Mouse (Mus musculus) brain, embryonic 14.5 days (tissue): ENCODE results near the gene Ormdl1. TPM values are rescaled to one million over a fixed set of nuclear protein-coding genes. Genes with fewer than 3 reads are reported as not detected.
"Not testable (repeated sequence)": the region's sequence is repeated elsewhere in the genome, so short reads cannot be mapped to it uniquely, and the experiment has no call there.

Experiments
- DNase-seq: peaks from one replicate; pipeline ENCODE4 v3.0.0-alpha.2; 2011; ENCODE audit warnings: low read depth
- CTCF ChIP-seq: fragments of 200-500 bp; IDR thresholded peaks from 2 replicates; pipeline ENCODE4 v1.5.1; 2012; ENCODE audit warnings: inconsistent platforms, mild to moderate bottlenecking, moderate library complexity, borderline replicate concordance; ENCODE audit not compliant: insufficient read depth, insufficient read length; ENCODE audit errors: extremely low read depth
- POLR2A ChIP-seq: fragments of 200-500 bp; IDR thresholded peaks from 2 replicates; pipeline ENCODE4 v1.6.1; 2012; ENCODE audit warnings: mild to moderate bottlenecking, inconsistent platforms, borderline replicate concordance; ENCODE audit not compliant: poor library complexity, insufficient read depth, insufficient read length, severe bottlenecking; ENCODE audit errors: extremely low read depth
- polyA plus RNA-seq: library from polyadenylated mRNA; depleted of rRNA; stranded (reverse); fragments of >200 nt; gene quantifications from 2 replicates; pipeline ENCODE4 v1.2.3, GENCODE M21; 2012; rRNA removed

Ormdl1 gene
- polyA plus RNA-seq: 34.2 and 39.5 TPM in 2 replicates

DNA sequence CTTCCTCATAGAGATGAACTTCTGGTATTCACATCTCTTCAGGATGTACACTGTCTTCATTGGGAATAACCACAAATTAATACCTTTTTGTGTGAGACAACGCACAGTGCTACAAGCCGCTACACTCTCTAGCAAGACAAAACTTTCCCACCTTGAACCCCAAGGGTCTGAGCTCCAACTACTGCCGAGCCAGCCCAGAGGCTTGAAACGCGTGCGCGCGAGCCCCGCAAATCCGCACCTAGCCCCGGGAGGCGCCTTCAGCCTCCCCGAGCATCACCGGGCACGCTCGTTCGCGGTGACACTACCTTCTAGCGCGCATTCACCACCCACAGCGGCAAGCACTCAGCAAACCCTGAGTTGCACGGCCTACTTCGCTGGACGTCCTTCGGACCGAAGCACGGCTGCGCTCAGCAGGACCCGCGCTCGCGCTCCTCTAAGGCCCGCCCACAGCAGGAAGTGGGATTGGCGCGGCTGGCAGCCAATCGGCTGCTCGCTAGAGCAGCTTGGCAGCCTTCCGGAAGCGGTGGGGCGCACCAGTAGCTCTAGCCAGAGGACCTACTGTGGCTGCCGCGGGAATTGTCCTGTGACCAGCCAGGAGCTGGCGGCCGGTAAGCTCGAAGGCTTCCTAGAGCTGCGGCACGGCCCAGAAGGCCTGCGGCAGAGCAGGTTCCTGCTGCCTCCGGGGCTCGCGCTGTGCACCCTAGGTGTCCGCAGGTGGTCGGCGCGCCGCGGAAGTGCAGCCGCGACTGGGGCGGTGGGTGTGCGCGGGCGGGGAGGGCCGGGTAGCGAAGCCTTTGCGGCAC, at the start of gene Ormdl1, which contains the start of the genes Pms1 and Gm28778:
Ormdl1 (plus strand) TSS at position 515 of the 803 bp plus-strand sequence.
Pms1 (minus strand) TSS at position 438 of the 803 bp plus-strand sequence.
Gm28778 (plus strand) TSS at position 531 of the 803 bp plus-strand sequence.
- DNase-seq: peak; percentile 98
- peak; percentile 70 for TF ChIP-seq POLR2A
- peak; percentile 18; the same call in 1 of the 2 replicates for TF ChIP-seq CTCF

DNA sequence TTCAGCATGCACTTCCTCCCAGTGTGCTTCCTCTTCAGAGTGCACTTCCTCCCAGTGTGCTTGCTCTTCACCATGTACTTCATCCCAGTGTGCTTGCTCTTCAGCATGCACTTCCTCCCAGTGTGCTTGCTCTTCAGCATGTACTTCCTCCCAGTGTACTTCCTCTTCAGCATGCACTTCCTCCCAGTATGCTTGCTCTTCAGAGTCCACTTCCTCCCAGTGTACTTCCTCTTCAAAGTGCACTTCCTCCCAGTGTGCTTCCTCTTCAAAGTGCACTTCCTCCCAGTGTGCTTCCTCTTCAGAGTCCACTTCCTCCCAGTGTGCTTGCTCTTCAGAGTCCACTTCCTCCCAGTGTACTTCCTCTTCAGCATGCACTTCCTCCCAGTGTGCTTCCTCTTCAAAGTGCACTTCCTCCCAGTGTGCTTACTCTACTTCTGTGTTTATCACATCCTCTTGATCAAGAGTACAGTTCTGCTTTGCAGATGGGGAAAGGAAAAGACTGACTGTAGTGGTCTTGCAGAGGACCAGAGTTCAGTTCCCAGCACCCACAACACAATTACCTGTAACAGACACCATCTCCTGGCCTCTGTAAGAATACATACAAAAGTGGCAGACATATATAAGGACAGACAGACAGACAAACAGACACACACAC, 31.8 kb upstream of the Ormdl1 start:
- DNase-seq: not testable (repeated sequence)

DNA sequence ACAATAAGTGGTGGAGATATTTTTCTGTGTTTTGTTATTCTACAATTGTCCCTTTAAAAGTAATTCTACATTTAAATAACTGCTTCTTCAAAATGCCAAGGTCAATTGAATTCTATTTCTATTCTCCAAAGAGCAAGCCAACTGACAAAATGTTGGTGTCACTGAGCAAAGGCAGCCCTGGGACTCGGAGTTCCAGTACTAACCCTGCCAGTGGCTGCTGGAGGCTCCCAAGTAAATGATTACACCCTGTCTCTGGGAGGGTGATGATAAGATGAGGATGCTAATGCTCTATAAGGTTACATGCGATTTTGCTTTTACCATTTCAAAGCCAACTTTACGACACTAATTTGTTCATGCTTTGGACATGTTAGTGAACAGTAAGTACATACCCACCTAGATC, 27.0 kb upstream of the Ormdl1 start:
- TF ChIP-seq POLR2A: no peak
- no peak for DNase-seq

DNA sequence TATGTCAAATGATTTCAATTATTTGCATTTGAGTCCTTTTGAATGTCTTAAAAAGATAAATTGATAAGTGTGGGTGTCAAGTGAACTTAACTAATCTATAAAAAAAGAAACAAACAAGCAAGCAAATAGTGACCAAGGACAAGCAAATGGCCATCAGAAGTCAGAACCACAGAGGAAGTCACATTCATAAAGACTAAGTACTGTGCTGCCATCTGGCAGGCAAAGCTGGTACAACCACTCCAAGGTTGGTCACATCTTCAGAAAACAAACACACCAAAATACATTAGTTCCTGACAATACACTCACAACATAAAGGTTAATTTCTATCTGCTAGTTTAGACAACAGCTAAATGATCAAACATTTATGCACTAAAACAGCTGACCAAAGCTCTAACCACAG, 24.2 kb upstream of the Ormdl1 start:
- peak; percentile 42 for DNase-seq
- TF ChIP-seq CTCF (peak; percentile 64; the same call in 1 of the 2 replicates), POLR2A (no peak)

DNA sequence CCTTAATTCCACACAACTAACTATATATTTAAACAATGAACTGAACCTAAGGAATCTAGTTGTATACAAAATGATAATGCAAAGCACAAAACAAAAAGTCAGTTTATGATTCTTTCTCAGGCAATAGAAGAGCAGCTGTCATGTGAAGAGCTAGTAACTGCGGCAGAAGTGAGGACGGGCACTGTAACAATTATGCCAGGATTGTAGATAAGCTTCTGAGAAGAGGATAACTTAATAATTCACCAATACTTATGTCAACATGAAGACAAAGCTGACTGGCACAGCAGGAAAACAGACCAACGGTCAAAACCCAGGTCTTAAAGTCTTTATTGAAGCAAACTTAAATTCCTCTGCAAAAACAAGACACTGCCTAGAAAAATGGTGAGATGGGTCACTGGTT, 5.7 kb upstream of the Ormdl1 start:
- TF ChIP-seq POLR2A (no peak), CTCF (no peak)

DNA sequence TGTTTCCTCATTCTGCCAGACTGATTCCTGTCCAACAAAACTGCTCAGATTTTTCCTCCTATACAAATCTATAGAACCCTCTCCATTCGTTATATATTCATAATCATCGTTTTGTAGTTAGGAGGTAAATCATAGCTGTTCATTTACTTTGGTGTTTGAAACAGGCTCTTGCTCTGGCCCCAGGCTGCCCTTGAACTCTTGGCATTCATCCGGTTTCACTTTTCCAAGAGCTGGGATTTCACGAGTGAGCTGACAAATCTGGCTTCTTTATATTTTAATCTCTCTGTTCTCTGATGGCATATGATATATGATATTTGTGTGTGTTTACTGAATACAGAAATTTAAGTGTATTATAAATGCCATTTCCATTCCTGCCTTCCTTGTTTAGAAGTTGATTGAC, 3.6 kb downstream of the Ormdl1 start:
- no peak for DNase-seq
- TF ChIP-seq CTCF: no peak

More for the DNA sequence above, 5.7 kb upstream of the Ormdl1 start:
- no peak for DNase-seq

DNA sequence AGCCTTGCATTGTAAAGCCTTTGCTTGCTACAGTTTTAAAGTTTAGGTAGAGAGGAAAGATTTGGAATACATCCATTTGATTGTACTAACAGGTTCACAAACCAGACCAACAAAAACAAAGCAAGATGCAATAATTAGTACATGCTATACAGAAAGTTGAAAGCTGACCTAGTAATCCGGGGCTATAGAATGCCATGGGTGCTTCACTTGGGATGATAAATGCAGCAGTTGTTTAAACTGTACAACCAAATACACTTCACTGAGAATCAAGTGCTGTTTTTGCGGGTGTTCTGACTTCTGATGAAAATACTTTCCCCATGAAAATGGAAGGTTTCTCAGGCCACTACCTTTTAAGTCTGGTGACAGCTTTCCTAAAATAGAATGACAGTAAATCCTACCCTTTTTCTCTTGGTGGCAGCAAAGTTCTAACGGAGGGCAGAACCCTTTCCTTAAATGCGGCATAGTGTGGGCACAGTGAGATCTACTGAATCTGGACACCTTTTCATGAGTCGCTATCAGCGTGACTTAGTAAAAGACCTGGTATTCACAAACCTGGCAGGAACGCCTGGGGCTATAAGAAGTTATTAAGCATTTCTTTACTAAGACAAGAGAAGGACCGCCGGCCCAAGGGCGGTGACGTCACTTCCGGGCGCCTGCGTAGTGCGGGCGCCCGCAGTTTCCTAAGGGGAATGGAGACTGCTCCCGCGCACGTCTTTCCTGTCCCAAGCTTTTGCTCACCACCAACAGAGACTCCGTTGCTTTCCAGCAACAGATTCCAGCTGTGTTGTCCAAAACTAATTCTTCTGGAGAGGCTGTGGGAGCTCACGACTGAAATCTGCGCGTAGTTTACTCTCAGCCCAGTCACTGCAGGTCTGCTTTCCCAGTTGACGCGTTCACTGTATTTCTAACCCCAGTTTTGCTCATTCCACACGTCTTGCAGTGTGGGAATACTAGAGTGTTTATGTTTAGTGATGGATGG, 16.4 kb downstream of the Ormdl1 start, which contains the start of gene Osgepl1:
Osgepl1 (plus strand) TSS at position 636 of the 979 bp plus-strand sequence.
- TF ChIP-seq CTCF (no peak), POLR2A (peak; percentile 60; the same call in 1 of the 2 replicates)
- peak; percentile 95 for DNase-seq

DNA sequence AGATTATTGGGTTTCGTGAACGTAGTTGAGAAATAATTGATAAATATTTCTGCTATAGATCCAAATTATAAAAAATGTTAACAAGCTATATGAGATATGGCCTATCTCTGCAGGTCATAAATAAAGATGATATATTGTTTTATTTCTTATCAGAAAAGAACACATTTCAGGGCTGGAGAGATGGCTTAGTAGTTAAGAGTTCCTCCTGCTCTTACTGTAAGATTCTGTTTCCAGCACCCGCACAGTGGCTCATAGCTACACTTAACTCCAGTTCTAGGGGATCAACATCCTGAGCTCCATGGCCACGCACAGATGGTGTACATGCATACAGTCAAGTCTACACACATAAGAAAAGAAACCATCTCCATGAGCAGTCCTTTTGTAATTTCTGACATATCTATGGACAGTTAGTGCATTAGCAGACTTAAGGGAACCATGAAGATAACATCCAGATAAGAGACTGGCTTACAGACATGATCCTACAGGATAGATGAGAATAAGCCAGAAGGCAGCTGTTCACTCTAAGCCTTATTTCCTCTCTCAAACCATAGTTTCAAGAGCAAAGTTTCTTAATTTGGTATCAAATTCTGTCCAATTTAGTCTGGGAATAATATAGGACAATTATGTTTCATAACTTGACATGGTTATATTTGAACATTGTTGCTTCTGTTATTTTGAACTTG, 24.9 kb downstream of the Ormdl1 start:
- no peak for DNase-seq
- TF ChIP-seq CTCF (no peak), POLR2A (no peak)

DNA sequence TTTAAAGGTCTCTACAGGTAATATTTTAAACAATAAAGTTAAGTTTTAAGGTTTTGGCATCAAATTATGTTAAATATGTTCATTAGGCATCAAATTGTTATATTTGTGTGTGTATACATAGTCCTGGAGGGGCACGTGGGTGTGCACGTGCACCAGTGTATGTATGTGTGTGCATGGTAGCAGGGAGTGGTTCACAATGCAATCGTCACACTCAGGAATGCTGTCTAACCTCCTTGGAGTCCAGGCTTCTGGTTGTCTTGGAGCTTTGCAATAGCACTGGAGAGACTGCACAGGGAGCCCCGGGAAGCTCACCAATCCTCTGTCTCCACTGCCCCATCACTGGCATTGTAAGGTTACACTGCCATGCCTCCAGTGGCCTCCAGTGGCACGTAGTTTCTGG, 26.4 kb downstream of the Ormdl1 start:
- DNase-seq: no peak
- no peak for TF ChIP-seq POLR2A

DNA sequence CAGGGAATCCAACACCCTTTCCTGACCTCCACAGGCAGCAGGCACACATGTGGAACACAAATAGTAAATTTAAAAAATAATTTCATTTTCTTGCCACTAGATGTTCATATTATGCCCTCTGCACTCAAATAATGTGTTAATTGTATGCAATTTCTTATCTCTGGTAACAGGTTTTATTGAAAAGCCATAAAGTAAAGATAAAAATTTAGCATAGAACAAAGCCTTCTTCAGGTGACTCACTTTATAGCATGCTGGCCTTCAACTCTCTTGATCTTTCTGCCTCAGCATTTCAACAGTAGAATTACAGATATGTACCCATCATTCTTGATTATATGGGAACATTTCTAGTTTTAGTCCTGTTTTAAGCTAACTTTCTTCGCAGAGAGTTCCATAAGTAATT, 27.4 kb downstream of the Ormdl1 start:
- DNase-seq: no peak
- TF ChIP-seq POLR2A (no peak), CTCF (no peak)
